Mouse (Mus musculus): Measurements from ENCODE around the gene Pacsin1. TPM values are rescaled to one million over a fixed set of nuclear protein-coding genes. Genes with fewer than 3 reads are reported as not detected.

The Pacsin1 gene
- polyA plus RNA-seq, 1 experiment, result 0.01 TPM

GRCm38 (mm10) chr17:27643101-27643500, 12.2 kb upstream of the Pacsin1 start:
- no peak overlapping the region for H3K4me3 ChIP-seq (replicated peaks)
- H3K27me3 ChIP-seq (ENCODE audit: control insufficient read depth), result peaks cover 10% of the 10 kb centered on the region
- no peak for TF ChIP-seq GATA1 (IDR thresholded peaks at IDR 0.05; ENCODE audit: low read length)

GRCm38 (mm10) chr17:27643756-27644155, 11.6 kb upstream of the Pacsin1 start:
- TF ChIP-seq TAL1 (IDR thresholded peaks at IDR 0.05; ENCODE audit: low read length), result no peak
- no peak for TF ChIP-seq GATA1 (IDR thresholded peaks at IDR 0.05; ENCODE audit: low read length)
- peaks cover 10% of the 10 kb centered on the region for H3K27me3 ChIP-seq (ENCODE audit: control insufficient read depth)
- peaks cover 3% of the 10 kb centered on the region; the same call in 1 of the 2 replicates for H3K4me1 ChIP-seq (ENCODE audit: control insufficient read depth)
- no peak overlapping the region for H3K4me3 ChIP-seq (replicated peaks)
- H3K9me3 ChIP-seq (ENCODE audit: control insufficient read depth, low read length), result peaks cover 5% of the 10 kb centered on the region; the same call in 1 of the 2 replicates
- H3K36me3 ChIP-seq (ENCODE audit: control insufficient read depth), result no peaks in the 10 kb centered on the region

More at GRCm38 (mm10) chr17:27643101-27643500, 12.2 kb upstream of the Pacsin1 start:
- Histone ChIP-seq H3K9me3 (ENCODE audit: control insufficient read depth, low read length) (peaks cover 5% of the 10 kb centered on the region; the same call in 1 of the 2 replicates), H3K4me1 (ENCODE audit: control insufficient read depth) (peaks cover 3% of the 10 kb centered on the region; the same call in 1 of the 2 replicates), H3K36me3 (ENCODE audit: control insufficient read depth) (no peaks in the 10 kb centered on the region)

DNA sequence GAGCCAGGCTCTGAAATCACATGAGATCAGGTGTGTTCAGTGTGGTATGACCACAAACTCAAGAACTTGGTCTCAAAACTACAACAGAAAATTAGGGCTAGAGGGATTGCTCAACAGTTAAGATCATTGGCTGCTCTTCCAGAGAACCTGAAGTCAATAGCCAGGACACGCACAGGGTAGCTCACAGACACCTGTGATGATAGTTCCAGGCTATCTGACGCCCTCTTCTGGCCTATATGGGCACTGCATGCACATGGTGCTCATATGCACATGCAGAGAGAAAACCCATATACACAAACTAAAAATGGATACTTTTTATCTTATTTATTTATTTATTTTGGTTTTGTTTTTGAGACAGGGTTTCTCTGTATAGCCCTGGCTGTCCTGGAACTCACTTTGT, 10.7 kb upstream of the Pacsin1 start:
- H3K27me3 ChIP-seq (ENCODE audit: control insufficient read depth), result peaks cover 13% of the 10 kb centered on the region
- no peak for TF ChIP-seq TAL1 (IDR thresholded peaks at IDR 0.05; ENCODE audit: low read length)
- no peak for TF ChIP-seq GATA1 (IDR thresholded peaks at IDR 0.05; ENCODE audit: low read length)
- H3K36me3 ChIP-seq (ENCODE audit: control insufficient read depth), result no peaks in the 10 kb centered on the region
- H3K9me3 ChIP-seq (ENCODE audit: control insufficient read depth, low read length), result peaks cover 5% of the 10 kb centered on the region; the same call in 1 of the 2 replicates
- H3K4me1 ChIP-seq (ENCODE audit: control insufficient read depth), result no peaks in the 10 kb centered on the region
- H3K4me3 ChIP-seq (replicated peaks), result no peak overlapping the region

DNA sequence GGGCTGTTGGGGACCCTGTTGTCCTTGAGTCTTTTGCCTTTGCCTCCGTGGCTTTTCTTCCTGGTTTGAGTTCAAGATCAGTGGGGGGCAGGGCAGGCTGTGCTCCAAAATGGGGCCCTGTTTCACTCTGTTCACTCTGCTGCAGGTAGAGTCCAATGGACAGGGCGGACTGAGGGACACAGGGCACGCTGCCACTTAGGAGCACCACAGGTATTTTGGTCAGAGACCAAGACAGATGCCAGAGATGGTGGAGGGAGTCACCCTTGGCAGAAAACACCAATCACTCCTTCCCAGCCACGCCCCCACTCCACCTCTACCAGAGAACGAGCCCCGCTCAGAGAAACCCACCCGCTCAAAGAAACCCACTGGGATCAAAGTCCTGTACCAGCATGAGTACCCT, 9.5 kb upstream of the Pacsin1 start:
- H3K4me3 ChIP-seq (replicated peaks), result no peak overlapping the region
- H3K4me1 ChIP-seq (ENCODE audit: control insufficient read depth), result peaks cover 3% of the 10 kb centered on the region
- peaks cover 18% of the 10 kb centered on the region for H3K27me3 ChIP-seq (ENCODE audit: control insufficient read depth)
- H3K9me3 ChIP-seq (ENCODE audit: control insufficient read depth, low read length), result peaks cover 5% of the 10 kb centered on the region; the same call in 1 of the 2 replicates
- TF ChIP-seq TAL1 (IDR thresholded peaks at IDR 0.05; ENCODE audit: low read length) (no peak), GATA1 (IDR thresholded peaks at IDR 0.05; ENCODE audit: low read length) (no peak)
- no peaks in the 10 kb centered on the region for H3K36me3 ChIP-seq (ENCODE audit: control insufficient read depth)

DNA sequence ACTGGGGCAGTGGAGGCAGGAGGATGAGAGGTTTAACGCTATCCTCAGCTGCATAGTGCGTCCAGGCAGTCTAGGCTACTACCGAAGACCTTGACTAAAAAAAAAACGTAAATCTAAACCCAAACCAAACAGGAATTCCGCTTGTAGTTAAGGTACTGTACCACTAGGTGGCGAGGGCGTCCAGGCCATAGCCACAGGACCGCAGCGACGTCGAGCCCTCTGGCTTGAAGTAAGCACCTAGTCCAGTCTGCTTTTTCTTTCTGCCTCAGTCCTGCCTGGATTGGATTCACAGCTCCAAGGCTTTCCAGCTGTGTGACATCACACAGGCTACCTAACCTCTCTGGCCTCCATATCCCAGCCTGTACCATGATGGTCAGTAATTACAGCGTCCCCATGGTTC, 5.1 kb upstream of the Pacsin1 start:
- H3K9me3 ChIP-seq (ENCODE audit: control insufficient read depth, low read length), result peaks cover 7% of the 10 kb centered on the region; the same call in 1 of the 2 replicates
- peaks cover 41% of the 10 kb centered on the region for H3K27me3 ChIP-seq (ENCODE audit: control insufficient read depth)
- peaks cover 13% of the 10 kb centered on the region for H3K4me1 ChIP-seq (ENCODE audit: control insufficient read depth)
- H3K4me3 ChIP-seq (replicated peaks), result no peak overlapping the region
- TF ChIP-seq TAL1 (IDR thresholded peaks at IDR 0.05; ENCODE audit: low read length) (no peak), GATA1 (IDR thresholded peaks at IDR 0.05; ENCODE audit: low read length) (no peak)
- no peaks in the 10 kb centered on the region for H3K36me3 ChIP-seq (ENCODE audit: control insufficient read depth)

DNA sequence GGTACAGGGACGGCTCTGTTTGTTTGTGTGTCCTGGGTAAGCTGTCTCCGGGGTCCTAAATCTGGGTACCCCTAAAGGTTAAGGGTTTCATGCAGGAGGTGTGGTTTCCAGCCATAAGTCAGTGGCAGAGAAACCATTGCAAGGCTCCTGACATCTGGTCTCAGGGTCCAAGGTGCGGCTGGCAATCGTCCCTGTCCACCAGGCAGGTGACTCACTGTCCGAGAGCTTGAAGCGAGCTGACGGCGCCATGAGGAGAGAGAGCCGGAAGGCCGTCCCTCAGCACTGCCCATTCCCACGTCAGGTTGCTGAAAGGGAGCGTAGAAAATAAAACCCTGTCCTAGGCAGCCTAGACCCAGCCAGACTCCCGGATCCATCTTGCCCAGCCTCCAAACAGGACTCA, 4.7 kb upstream of the Pacsin1 start:
- no peak for TF ChIP-seq TAL1 (IDR thresholded peaks at IDR 0.05; ENCODE audit: low read length)

DNA sequence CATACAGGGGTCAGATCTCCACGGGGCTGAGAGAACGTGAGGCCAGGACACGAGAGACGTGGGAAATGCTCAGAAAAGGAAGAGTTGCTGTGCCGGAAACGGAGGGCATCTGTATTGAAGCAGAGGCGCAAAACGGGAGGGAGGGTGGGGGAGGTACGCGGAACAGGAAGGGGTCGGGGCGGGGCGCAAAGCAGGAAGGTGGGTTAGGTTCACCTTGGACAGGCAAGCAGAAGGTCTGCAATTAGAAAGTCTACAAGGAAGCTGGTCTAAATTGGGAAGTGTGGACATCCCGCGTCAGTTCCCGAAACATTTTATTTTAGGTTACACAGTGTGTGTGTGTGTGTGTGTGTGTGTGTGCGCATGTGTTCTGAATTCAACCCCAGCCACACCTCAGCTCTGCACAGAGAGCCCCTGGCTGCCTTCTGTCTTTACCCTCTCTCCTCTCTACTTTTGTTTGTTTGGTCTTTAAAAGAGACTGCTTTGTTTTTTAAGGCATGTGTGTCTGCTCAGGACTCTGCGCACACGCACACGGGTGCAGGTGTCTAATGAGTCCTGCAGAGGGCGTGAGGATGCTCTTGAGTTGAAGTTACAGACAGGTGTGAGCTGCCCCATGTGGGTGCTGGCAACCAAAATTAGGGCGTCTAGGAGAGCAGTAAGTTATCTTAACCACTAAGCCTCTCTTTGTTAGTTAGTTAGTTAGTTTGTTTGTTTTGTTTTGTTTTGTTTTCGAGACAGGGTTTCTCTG, 3.1 kb upstream of the Pacsin1 start:
- Histone ChIP-seq H3K36me3 (ENCODE audit: control insufficient read depth) (no peaks in the 10 kb centered on the region), H3K4me1 (ENCODE audit: control insufficient read depth) (peaks cover 15% of the 10 kb centered on the region), H3K9me3 (ENCODE audit: control insufficient read depth, low read length) (peaks cover 7% of the 10 kb centered on the region; the same call in 1 of the 2 replicates), H3K4me3 (replicated peaks) (no peak overlapping the region), H3K27me3 (ENCODE audit: control insufficient read depth) (peaks cover 61% of the 10 kb centered on the region)
- TF ChIP-seq TAL1 (IDR thresholded peaks at IDR 0.05; ENCODE audit: low read length), result no peak

More for the DNA sequence above, 4.7 kb upstream of the Pacsin1 start:
- Histone ChIP-seq H3K4me1 (ENCODE audit: control insufficient read depth) (peaks cover 15% of the 10 kb centered on the region), H3K36me3 (ENCODE audit: control insufficient read depth) (no peaks in the 10 kb centered on the region), H3K27me3 (ENCODE audit: control insufficient read depth) (peaks cover 45% of the 10 kb centered on the region), H3K9me3 (ENCODE audit: control insufficient read depth, low read length) (peaks cover 7% of the 10 kb centered on the region; the same call in 1 of the 2 replicates), H3K4me3 (replicated peaks) (no peak overlapping the region)

DNA sequence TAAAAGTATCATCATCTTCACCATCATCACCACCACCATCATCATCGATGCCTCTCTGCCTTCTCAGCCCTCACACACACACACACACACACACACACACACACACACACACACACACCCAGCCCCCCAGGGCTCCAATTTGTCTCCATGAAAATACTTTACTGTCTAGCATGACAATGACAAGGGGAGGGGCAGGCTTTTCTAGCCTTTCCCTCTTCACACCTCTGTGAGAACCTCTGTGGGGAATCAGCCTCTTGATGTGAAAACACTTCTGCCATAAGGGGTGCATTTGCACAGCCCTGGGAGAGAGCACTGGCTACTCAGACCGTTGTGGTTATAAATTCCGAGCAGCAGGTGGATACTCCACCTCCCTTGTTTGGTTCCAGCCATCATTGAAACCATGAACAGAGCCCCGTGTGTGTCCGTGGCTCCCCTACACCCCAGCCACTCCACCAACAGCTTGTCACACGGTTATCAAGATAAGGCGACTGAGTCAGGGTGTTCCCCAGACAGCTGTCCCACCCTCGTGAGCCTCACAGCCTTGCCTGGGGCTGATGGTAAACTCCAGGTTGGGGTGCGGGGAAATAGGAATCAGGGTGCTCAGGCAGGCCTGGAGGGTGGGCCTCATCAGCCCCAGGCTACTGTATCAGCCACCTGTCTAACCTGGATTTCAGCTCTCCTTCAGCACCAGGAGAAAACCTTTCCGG, 1.9 kb upstream of the Pacsin1 start:
- TF ChIP-seq GATA1 (IDR thresholded peaks at IDR 0.05; ENCODE audit: low read length) (no peak), TAL1 (IDR thresholded peaks at IDR 0.05; ENCODE audit: low read length) (no peak)
- H3K9me3 ChIP-seq (ENCODE audit: control insufficient read depth, low read length), result peaks cover 2% of the 10 kb centered on the region; the same call in 1 of the 2 replicates
- H3K27me3 ChIP-seq (ENCODE audit: control insufficient read depth), result peaks cover 66% of the 10 kb centered on the region
- peaks cover 15% of the 10 kb centered on the region for H3K4me1 ChIP-seq (ENCODE audit: control insufficient read depth)
- no peaks in the 10 kb centered on the region for H3K36me3 ChIP-seq (ENCODE audit: control insufficient read depth)
- no peak overlapping the region for H3K4me3 ChIP-seq (replicated peaks)

GRCm38 (mm10) chr17:27656011-27656399, 696 bp downstream of the Pacsin1 start:
- peaks cover 6% of the 10 kb centered on the region for H3K9me3 ChIP-seq (ENCODE audit: control insufficient read depth, low read length)
- TF ChIP-seq TAL1 (IDR thresholded peaks at IDR 0.05; ENCODE audit: low read length) (no peak), GATA1 (IDR thresholded peaks at IDR 0.05; ENCODE audit: low read length) (no peak)
- H3K27me3 ChIP-seq (ENCODE audit: control insufficient read depth), result peaks cover 58% of the 10 kb centered on the region
- H3K4me3 ChIP-seq (replicated peaks), result no peak overlapping the region
- H3K36me3 ChIP-seq (ENCODE audit: control insufficient read depth), result no peaks in the 10 kb centered on the region
- peaks cover 12% of the 10 kb centered on the region for H3K4me1 ChIP-seq (ENCODE audit: control insufficient read depth)
